Mouse (Mus musculus): ENCODE data around the gene Gpr142.

The Gpr142 gene

GRCm38 (mm10) chr11:114801906-114802305 lies 3.2 kb downstream of the Gpr142 start:
- DNase-seq (ENCODE audit: low spot score in 2 of 2), result no peak

GRCm38 (mm10) chr11:114802540-114803267 lies 4.0 kb downstream of the Gpr142 start:
- no peak for DNase-seq (ENCODE audit: low spot score in 2 of 2)

GRCm38 (mm10) chr11:114803990-114804389 lies 5.3 kb downstream of the Gpr142 start:
- no peak for DNase-seq (ENCODE audit: low spot score in 2 of 2)

- no peak for DNase-seq (ENCODE audit: low spot score in 2 of 2)
Observed at GRCm38 (mm10) chr11:114807025-114807424, 8.3 kb downstream of the Gpr142 start.

GRCm38 (mm10) chr11:114807686-114808427 lies 9.1 kb downstream of the Gpr142 start:
- no peak for DNase-seq (ENCODE audit: low spot score in 2 of 2)

GRCm38 (mm10) chr11:114809371-114809770 lies 10.6 kb downstream of the Gpr142 start:
- DNase-seq (ENCODE audit: low spot score in 2 of 2), result no peak

- DNase-seq (ENCODE audit: low spot score in 2 of 2), result no peak
Observed at GRCm38 (mm10) chr11:114810344-114810743, 11.6 kb downstream of the Gpr142 start.

GRCm38 (mm10) chr11:114812731-114813240 lies 14.1 kb downstream of the Gpr142 start:
- DNase-seq (ENCODE audit: low spot score in 2 of 2), result peak; percentile 84 to 97

GRCm38 (mm10) chr11:114814873-114815592 lies 16.3 kb downstream of the Gpr142 start:
- DNase-seq (ENCODE audit: low spot score in 2 of 2), result no peak

GRCm38 (mm10) chr11:114816934-114817333 lies 18.2 kb downstream of the Gpr142 start:
- no peak for DNase-seq (ENCODE audit: low spot score in 2 of 2)

GRCm38 (mm10) chr11:114818185-114818584 lies 19.5 kb downstream of the Gpr142 start:
- DNase-seq (ENCODE audit: low spot score in 2 of 2), result no peak

GRCm38 (mm10) chr11:114819110-114819509 lies 20.4 kb downstream of the Gpr142 start:
- no peak for DNase-seq (ENCODE audit: low spot score in 2 of 2)

GRCm38 (mm10) chr11:114820444-114820843 lies 21.7 kb downstream of the Gpr142 start:
- no peak for DNase-seq (ENCODE audit: low spot score in 2 of 2)

GRCm38 (mm10) chr11:114821325-114821724 lies 22.6 kb downstream of the Gpr142 start:
- no peak for DNase-seq (ENCODE audit: low spot score in 2 of 2)

GRCm38 (mm10) chr11:114822727-114823126 lies 24.0 kb downstream of the Gpr142 start:
- DNase-seq (ENCODE audit: low spot score in 2 of 2), result no peak

- DNase-seq (ENCODE audit: low spot score in 2 of 2), result no peak
Observed at GRCm38 (mm10) chr11:114823199-114823725, 24.5 kb downstream of the Gpr142 start.

- no peak for DNase-seq (ENCODE audit: low spot score in 2 of 2)
Observed at GRCm38 (mm10) chr11:114826686-114827085, 28.0 kb downstream of the Gpr142 start.

GRCm38 (mm10) chr11:114829499-114830432 lies 31.0 kb downstream of the Gpr142 start:
- DNase-seq (ENCODE audit: low spot score in 2 of 2), result peak; percentile 65 to 79

GRCm38 (mm10) chr11:114830433-114830773 lies 31.7 kb downstream of the Gpr142 start:
- DNase-seq (ENCODE audit: low spot score in 2 of 2), result no peak

GRCm38 (mm10) chr11:114833166-114833565 lies 34.4 kb downstream of the Gpr142 start:
- DNase-seq (ENCODE audit: low spot score in 2 of 2), result no peak
